Mouse (Mus musculus) heart, adult 2 months (tissue): ENCODE data around the gene Ak5. TPM values are rescaled to one million over a fixed set of nuclear protein-coding genes. Genes with fewer than 3 reads are reported as not detected.
A peak's percentile ranks its signal among the peaks of the same experiment; 100 is the strongest.

Experiments used
- DNase-seq, 2 experiments: peaks; one replicate each; pipeline ENCODE4 v3.0.0; 2021
- H3K27ac ChIP-seq: fragments of 200-600 bp; 2 replicates; pipeline ENCODE4 v1.8.1; 2022
- H3K27me3 ChIP-seq: fragments of 200-500 bp; 2 replicates; pipeline ENCODE4 v1.6.1; 2012; ENCODE audit warnings: mild to moderate bottlenecking, low read length, inconsistent platforms, mixed read lengths; ENCODE audit not compliant: control insufficient read depth, insufficient read depth
- H3K36me3 ChIP-seq: fragments of 200-500 bp; 2 replicates; pipeline ENCODE4 v1.6.1; 2012; ENCODE audit warnings: low read length, inconsistent platforms; ENCODE audit not compliant: control insufficient read depth, insufficient read depth
- H3K4me1 ChIP-seq: fragments of 200-500 bp; 2 replicates; pipeline ENCODE4 v1.6.1; 2011; ENCODE audit warnings: low read length; ENCODE audit not compliant: control insufficient read depth, insufficient read depth
- H3K4me3 ChIP-seq: fragments of 200-600 bp; 2 replicates; pipeline ENCODE4 v1.8.1; 2022
- H3K79me2 ChIP-seq: fragments of 200-500 bp; replicated peaks from 2 replicates; pipeline ENCODE4 v1.6.1; 2012; ENCODE audit warnings: mild to moderate bottlenecking, inconsistent platforms, low read length, moderate library complexity, mixed read lengths; ENCODE audit not compliant: control insufficient read depth, insufficient read depth
- H3K9ac ChIP-seq: fragments of 200-500 bp; 2 replicates; pipeline ENCODE4 v1.6.1; 2012; ENCODE audit warnings: low read depth, mild to moderate bottlenecking, control low read depth, inconsistent platforms, low read length, mixed read lengths
- CTCF ChIP-seq: fragments of 200-600 bp; IDR thresholded peaks from 2 replicates; pipeline ENCODE4 v1.8.1; 2022; ENCODE audit warnings: antibody characterized with exemption, mild to moderate bottlenecking, moderate library complexity
- EP300 ChIP-seq: fragments of 200-500 bp; IDR thresholded peaks from 2 replicates; pipeline ENCODE4 v1.6.1; 2011; ENCODE audit warnings: low read depth, low read length, control low read depth; ENCODE audit not compliant: insufficient read depth
- POLR2A ChIP-seq: fragments of 200-500 bp; IDR thresholded peaks from 2 replicates; pipeline ENCODE4 v1.6.1; 2011; ENCODE audit warnings: mild to moderate bottlenecking, low read depth, low read length, control low read depth; ENCODE audit not compliant: insufficient read depth
- WGBS: fragments of 180-500 bp; shearing (Covaris S2); methylation state at CpG from one replicate; pipeline ENCODE4 v1.1.7; 2018; 5-methylcytosine and 5-hydroxymethylcytosine counted together
- intact Hi-C: fragments of 180-260 bp; cut with DNase I; formaldehyde crosslinking; loops from one replicate; pipeline ENCODE4 v1.15.1; 2025
- polyA plus RNA-seq: library from polyadenylated mRNA; depleted of rRNA; stranded (reverse); fragments of >200 nt; gene quantifications from 2 replicates; pipeline ENCODE4 v1.2.3, GENCODE M21; 2012
- total RNA-seq, 2 experiments: library from RNA; stranded (reverse); gene quantifications; 2 replicates each; pipeline ENCODE4 v1.2.3; 2021

Gene Ak5
- total and polyA plus RNA-seq, 3 experiments, result 0.45 TPM; not detected in 2

DNA sequence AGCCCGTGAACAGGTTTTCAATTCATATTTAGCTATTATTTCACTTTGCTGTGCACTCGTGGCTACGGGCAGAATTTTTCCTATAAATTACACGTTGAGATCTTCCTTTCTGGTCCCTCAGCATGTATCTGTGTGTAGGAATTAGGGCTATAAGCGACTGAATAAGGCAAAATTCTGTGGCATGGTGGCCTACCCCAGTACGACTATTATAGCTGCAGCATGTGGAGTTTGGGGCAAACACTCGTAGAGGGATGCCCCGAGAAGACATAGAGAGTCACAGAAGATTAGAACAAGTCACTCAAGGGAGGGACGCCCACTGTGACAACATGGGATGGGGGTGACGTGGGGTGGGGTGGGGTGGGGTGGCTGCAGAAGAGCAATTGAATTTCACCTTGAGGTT lies 110.1 kb downstream of the Ak5 start:
- H3K79me2 ChIP-seq, result no peaks in the 10 kb centered on the region
- H3K36me3 ChIP-seq, result no peaks in the 10 kb centered on the region
- no peak for DNase-seq
- TF ChIP-seq EP300 (no peak), POLR2A (no peak), CTCF (no peak)
- no peaks in the 10 kb centered on the region for H3K4me1 ChIP-seq
- H3K27ac ChIP-seq, result no peak overlapping the region
- intact Hi-C loops, result no loop called here
- H3K27me3 ChIP-seq, result no peaks in the 10 kb centered on the region
- H3K4me3 ChIP-seq, result no peak overlapping the region
- no peak overlapping the region for H3K9ac ChIP-seq
- 79% methylated on average over 10 of the region's 10 CpGs for WGBS

DNA sequence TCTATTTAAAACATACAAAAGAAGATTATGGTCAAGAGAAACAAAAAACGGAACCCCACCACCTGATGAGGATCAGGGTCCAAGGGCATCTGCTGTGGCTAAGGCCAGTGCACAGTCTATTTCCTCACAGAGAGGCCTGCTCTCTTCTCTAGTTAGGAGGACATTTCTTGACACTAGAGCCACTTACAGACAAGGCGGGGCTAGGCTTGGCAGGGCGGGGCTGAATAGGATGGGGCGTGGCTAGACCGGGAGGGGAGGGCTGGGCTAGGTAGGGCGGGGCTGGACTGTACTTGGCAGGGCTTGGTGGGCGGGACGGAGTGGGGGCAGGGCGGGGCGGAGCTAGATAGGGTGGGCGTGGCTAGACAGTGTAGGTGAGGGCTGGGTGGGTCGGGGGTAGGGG lies 110.5 kb downstream of the Ak5 start:
- Histone ChIP-seq H3K4me3 (no peak overlapping the region), H3K27ac (no peak overlapping the region), H3K27me3 (no peaks in the 10 kb centered on the region), H3K36me3 (no peaks in the 10 kb centered on the region), H3K79me2 (no peaks in the 10 kb centered on the region), H3K9ac (no peak overlapping the region), H3K4me1 (no peaks in the 10 kb centered on the region)
- intact Hi-C loops, result no loop called here
- 45% methylated on average over 12 of the region's 12 CpGs for WGBS
- TF ChIP-seq CTCF (no peak), EP300 (no peak), POLR2A (no peak)
- no peak for DNase-seq

DNA sequence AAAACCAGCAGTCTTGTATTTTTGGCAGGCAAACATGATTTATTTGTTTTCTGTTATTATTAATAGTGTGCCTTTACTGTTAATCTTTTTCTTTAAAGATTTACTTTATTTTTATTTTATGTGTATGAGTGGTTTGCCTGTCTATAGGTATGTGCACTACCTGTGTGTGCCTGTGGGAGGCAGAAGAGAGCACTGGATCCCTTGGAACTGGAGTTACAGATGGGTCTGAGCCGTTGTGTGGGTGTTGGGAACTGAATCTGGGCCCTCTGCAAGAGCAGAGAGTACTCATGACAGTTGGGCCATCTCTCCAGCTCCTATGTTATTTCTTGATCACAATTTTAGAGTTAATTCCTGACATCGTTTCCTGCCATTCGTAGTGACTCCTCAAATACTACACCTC lies 111.2 kb downstream of the Ak5 start:
- no peak for DNase-seq
- intact Hi-C loops, result no loop called here
- H3K27me3 ChIP-seq, result no peaks in the 10 kb centered on the region
- H3K4me3 ChIP-seq, result no peak overlapping the region
- 80% methylated on average over 3 of the region's 3 CpGs for WGBS
- no peaks in the 10 kb centered on the region for H3K4me1 ChIP-seq
- TF ChIP-seq POLR2A (no peak), CTCF (peak; percentile 30)
- H3K79me2 ChIP-seq, result no peaks in the 10 kb centered on the region
- H3K36me3 ChIP-seq, result no peaks in the 10 kb centered on the region
- H3K9ac ChIP-seq, result no peak overlapping the region
- no peak overlapping the region for H3K27ac ChIP-seq

DNA sequence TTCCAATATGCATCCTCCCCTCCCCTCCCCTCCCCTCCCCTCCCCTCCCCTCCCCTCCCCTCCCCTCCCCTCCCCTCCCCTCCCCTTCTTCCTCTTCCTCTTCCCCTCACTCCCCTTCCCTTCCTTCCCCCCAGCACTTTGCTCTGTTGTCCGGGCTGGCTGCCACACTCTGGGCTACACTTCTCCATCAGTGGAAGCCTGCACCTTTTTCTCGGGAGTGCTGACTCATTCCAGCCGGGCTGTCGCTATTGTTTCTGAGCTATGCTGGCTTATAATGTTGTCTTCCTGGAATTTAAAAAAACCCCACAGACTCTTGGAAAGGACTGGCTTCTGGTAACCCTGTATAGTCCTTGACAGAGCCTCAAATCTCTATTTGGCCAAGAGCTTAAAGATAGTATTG lies 111.7 kb downstream of the Ak5 start:
- TF ChIP-seq EP300 (no peak), CTCF (no peak), POLR2A (no peak)
- no peaks in the 10 kb centered on the region for H3K4me1 ChIP-seq
- intact Hi-C loops, result no loop called here
- H3K27ac ChIP-seq, result no peak overlapping the region
- no peak overlapping the region for H3K9ac ChIP-seq
- no peaks in the 10 kb centered on the region for H3K36me3 ChIP-seq
- H3K4me3 ChIP-seq, result no peak overlapping the region
- no peaks in the 10 kb centered on the region for H3K79me2 ChIP-seq
- H3K27me3 ChIP-seq, result no peaks in the 10 kb centered on the region
- WGBS, result 27% methylated on average over 4 of the region's 4 CpGs
- no peak for DNase-seq

DNA sequence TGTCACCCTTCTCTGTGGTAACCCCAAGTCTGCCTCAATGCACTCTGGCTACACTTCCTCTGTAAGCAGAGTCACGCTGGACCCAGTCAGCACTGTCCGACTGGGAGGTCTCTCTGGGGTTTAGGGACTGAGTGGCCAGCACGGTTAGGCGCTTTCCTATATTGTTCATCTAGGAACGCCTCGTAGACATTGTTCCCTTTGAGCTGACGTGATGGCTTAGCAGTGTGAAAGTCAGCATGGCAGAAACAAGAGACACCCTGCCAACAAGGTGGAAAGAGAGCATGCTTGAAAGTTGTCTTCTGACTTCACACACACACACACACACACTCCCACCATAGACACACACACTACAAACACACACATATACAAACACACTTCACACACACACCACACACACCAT lies 112.9 kb downstream of the Ak5 start:
- H3K27ac ChIP-seq, result no peak overlapping the region
- TF ChIP-seq POLR2A (no peak), CTCF (no peak), EP300 (no peak)
- no peak for DNase-seq
- WGBS, result 56% methylated on average over 7 of the region's 7 CpGs
- H3K79me2 ChIP-seq, result no peaks in the 10 kb centered on the region
- H3K4me3 ChIP-seq, result no peak overlapping the region
- H3K4me1 ChIP-seq, result no peaks in the 10 kb centered on the region
- no peak overlapping the region for H3K9ac ChIP-seq
- no peaks in the 10 kb centered on the region for H3K36me3 ChIP-seq
- no peaks in the 10 kb centered on the region for H3K27me3 ChIP-seq
- intact Hi-C loops, result no loop called here

DNA sequence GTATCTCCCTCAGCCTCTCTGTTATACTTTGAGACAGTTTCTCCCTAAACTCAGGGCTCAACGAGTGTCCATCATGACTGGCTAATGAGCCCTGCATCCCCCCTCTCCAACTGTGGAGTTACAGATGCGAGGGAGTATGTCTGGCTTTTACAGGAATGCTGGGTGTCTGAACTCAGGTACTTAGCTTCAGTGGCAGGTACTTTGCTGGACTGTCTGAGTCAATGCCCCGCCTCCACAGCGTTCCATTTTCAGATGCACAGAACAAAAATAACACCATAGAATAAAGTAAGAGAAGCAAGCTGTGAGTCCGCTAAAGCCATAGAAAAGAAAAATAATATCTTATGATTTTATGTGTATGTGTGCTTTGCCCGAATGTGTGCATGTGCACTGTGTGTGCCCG lies 113.8 kb downstream of the Ak5 start:
- Histone ChIP-seq H3K36me3 (no peaks in the 10 kb centered on the region), H3K27ac (no peak overlapping the region), H3K4me3 (no peak overlapping the region), H3K9ac (no peak overlapping the region), H3K27me3 (no peaks in the 10 kb centered on the region), H3K79me2 (no peaks in the 10 kb centered on the region), H3K4me1 (no peaks in the 10 kb centered on the region)
- no peak for TF ChIP-seq EP300
- no peak for TF ChIP-seq POLR2A
- no peak for TF ChIP-seq CTCF
- WGBS, result 88% methylated on average over 7 of the region's 7 CpGs
- DNase-seq, result no peak
- intact Hi-C loops, result no loop called here

DNA sequence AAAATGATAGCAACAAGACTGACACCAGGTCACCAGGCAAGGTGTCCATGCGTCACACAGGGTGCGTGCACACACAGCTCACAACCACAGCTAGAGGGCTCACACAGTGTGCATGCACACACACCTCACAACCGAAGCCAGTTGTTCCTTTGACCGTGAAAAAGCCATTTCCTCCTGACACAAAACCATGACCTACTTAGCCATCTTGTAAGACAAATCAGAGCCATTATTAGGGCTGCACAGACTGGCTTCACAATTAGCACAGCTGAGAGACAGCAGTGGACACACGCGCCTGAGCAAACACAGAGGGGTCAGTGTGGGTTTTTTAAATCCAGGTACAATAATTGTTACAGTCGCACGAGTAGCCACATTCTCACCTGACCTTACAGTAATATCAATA lies 115.5 kb downstream of the Ak5 start:
- no peaks in the 10 kb centered on the region for H3K4me1 ChIP-seq
- TF ChIP-seq CTCF, result no peak
- TF ChIP-seq POLR2A, result no peak
- TF ChIP-seq EP300, result no peak
- WGBS, result 86% methylated on average over 8 of the region's 8 CpGs

More for the DNA sequence above, 115.5 kb downstream of the Ak5 start:
- Histone ChIP-seq H3K79me2 (no peaks in the 10 kb centered on the region), H3K27ac (no peak overlapping the region), H3K4me3 (no peak overlapping the region), H3K27me3 (no peaks in the 10 kb centered on the region), H3K36me3 (no peaks in the 10 kb centered on the region), H3K9ac (no peak overlapping the region)
- DNase-seq, result no peak
- intact Hi-C loops, result no loop called here
